Mouse (Mus musculus) cortical plate, adult 2 months (tissue): ENCODE results near the gene Zbtb9.

Source experiments
- CTCF ChIP-seq: fragments of 200-500 bp; IDR thresholded peaks from 2 replicates; pipeline ENCODE4 v1.5.1; 2011; ENCODE audit warnings: mild to moderate bottlenecking, control low read depth, low read length; ENCODE audit not compliant: insufficient read depth; ENCODE audit errors: extremely low read depth
- POLR2A ChIP-seq: fragments of 200-500 bp; IDR thresholded peaks from 2 replicates; pipeline ENCODE4 v1.6.1; 2011; ENCODE audit warnings: mild to moderate bottlenecking, low read length, control low read depth; ENCODE audit not compliant: insufficient read depth; ENCODE audit errors: extremely low read depth

GRCm38 (mm10) chr17:27045164-27045563 is 72.2 kb downstream of the Zbtb9 start:
- TF ChIP-seq CTCF (no peak), POLR2A (no peak)
